Mouse (Mus musculus) limb, embryonic 14.5 days (tissue): Measurements from ENCODE around the gene Pkp4. TPM values are rescaled to one million over a fixed set of nuclear protein-coding genes. Genes with fewer than 3 reads are reported as not detected.

Experiments
- ATAC-seq: fragments of 200-750 bp; cut with Nextera tagmentation; 2 replicates; pipeline ENCODE4 v1.8.0; 2017; ENCODE audit warnings: low read depth, moderate number of reproducible peaks, moderate TSS enrichment; ENCODE audit not compliant: low FRiP score
- DNase-seq: peaks from one replicate; pipeline ENCODE4 v3.0.0-alpha.2; 2015; ENCODE audit warnings: low spot score
- H3K27ac ChIP-seq: fragments of 300-500 bp; sonication (generic); replicated peaks from 2 replicates; pipeline ENCODE4 v1.5.1; 2014; ENCODE audit warnings: low read depth, mild to moderate bottlenecking, low read length, moderate library complexity, mixed read lengths
- H3K27me3 ChIP-seq: fragments of 300-500 bp; sonication (generic); 2 replicates; pipeline ENCODE4 v1.6.1; 2014; ENCODE audit warnings: low read length, mixed read lengths; ENCODE audit not compliant: control insufficient read depth, insufficient read depth
- H3K36me3 ChIP-seq: fragments of 300-500 bp; sonication (generic); 2 replicates; pipeline ENCODE4 v1.6.1; 2014; ENCODE audit warnings: mild to moderate bottlenecking, low read length, moderate library complexity, mixed read lengths; ENCODE audit not compliant: control insufficient read depth, insufficient read depth
- H3K4me1 ChIP-seq: fragments of 300-500 bp; sonication (generic); 2 replicates; pipeline ENCODE4 v1.6.1; 2014; ENCODE audit warnings: antibody characterized with exemption, low read length, mixed read lengths; ENCODE audit not compliant: control insufficient read depth, insufficient read depth
- H3K4me2 ChIP-seq: fragments of 300-500 bp; sonication (generic); replicated peaks from 2 replicates; pipeline ENCODE4 v1.6.1; 2014; ENCODE audit warnings: low read depth, mild to moderate bottlenecking, low read length, moderate library complexity; ENCODE audit not compliant: severe bottlenecking
- H3K4me3 ChIP-seq: fragments of 300-500 bp; sonication (generic); replicated peaks from 2 replicates; pipeline ENCODE4 v1.5.1; 2014; ENCODE audit warnings: low read length
- H3K9ac ChIP-seq: fragments of 300-500 bp; sonication (generic); 2 replicates; pipeline ENCODE4 v1.6.1; 2014; ENCODE audit warnings: mild to moderate bottlenecking, low read depth, low read length, moderate library complexity; ENCODE audit not compliant: severe bottlenecking
- H3K9me3 ChIP-seq: fragments of 300-500 bp; sonication (generic); 2 replicates; pipeline ENCODE4 v1.6.1; 2016; ENCODE audit warnings: low read length; ENCODE audit not compliant: control insufficient read depth
- POLR2A ChIP-seq: fragments of 200-500 bp; IDR thresholded peaks from 2 replicates; pipeline ENCODE4 v1.8.0; 2012; ENCODE audit warnings: inconsistent platforms, mild to moderate bottlenecking, moderate library complexity, borderline replicate concordance; ENCODE audit not compliant: insufficient read depth, insufficient read length; ENCODE audit errors: extremely low read depth
- WGBS: fragments of 180-500 bp; shearing (Covaris S2); extraction: QIAGEN DNeasy Blood & Tissue Kit; methylation state at CpG from one replicate; pipeline ENCODE4 v1.1.7; 2014; 5-methylcytosine and 5-hydroxymethylcytosine counted together
- polyA plus RNA-seq, 2 experiments: library from polyadenylated mRNA; depleted of rRNA in 1 of 2; stranded (reverse) in 1 of 2; unstranded in 1 of 2; fragments of >200 nt; fragmentation: Nextera tagmentation in 1 of 2; extraction: Ambion mirVana in 1 of 2; gene quantifications; 2 replicates each; pipeline versions ENCODE4 v1.2.1 to v1.2.3; 2012 to 2014

Pkp4 gene
- polyA plus RNA-seq, 2 experiments, result 31.3 to 48.7 TPM

GRCm38 (mm10) chr2:59159961-59160604 lies 567 bp upstream of the Pkp4 start:
- DNase-seq, result peak; percentile 11
- Histone ChIP-seq H3K27me3 (no peaks in the 10 kb centered on the region), H3K4me2 (peak overlapping the region; percentile 65), H3K9me3 (no peaks in the 10 kb centered on the region), H3K4me1 (peaks cover 8% of the 10 kb centered on the region), H3K9ac (0 out of 2 replicates have a peak overlapping the region, but pooled peaks have one; percentile 82), H3K4me3 (peak overlapping the region; percentile 93), H3K36me3 (no peaks in the 10 kb centered on the region), H3K27ac (no peak overlapping the region)
- TF ChIP-seq POLR2A, result no peak
- WGBS, result 1% methylated on average over 16 of the region's 16 CpGs
- ATAC-seq, result peak; percentile 27

- no peak for TF ChIP-seq POLR2A
- Histone ChIP-seq H3K9me3 (no peaks in the 10 kb centered on the region), H3K4me3 (peak overlapping the region; percentile 93), H3K27ac (peak overlapping the region; percentile 73), H3K9ac (peak overlapping the region; percentile 82), H3K4me2 (peak overlapping the region; percentile 65), H3K27me3 (no peaks in the 10 kb centered on the region), H3K36me3 (no peaks in the 10 kb centered on the region), H3K4me1 (peaks cover 8% of the 10 kb centered on the region)
- DNase-seq (no peak), ATAC-seq (peak; percentile 45)
- no CpG with 5 or more reads among the region's 58 CpGs for WGBS
These were observed 381 bp downstream of the Pkp4 start for GRCm38 (mm10) chr2:59161021-59161440.

DNA sequence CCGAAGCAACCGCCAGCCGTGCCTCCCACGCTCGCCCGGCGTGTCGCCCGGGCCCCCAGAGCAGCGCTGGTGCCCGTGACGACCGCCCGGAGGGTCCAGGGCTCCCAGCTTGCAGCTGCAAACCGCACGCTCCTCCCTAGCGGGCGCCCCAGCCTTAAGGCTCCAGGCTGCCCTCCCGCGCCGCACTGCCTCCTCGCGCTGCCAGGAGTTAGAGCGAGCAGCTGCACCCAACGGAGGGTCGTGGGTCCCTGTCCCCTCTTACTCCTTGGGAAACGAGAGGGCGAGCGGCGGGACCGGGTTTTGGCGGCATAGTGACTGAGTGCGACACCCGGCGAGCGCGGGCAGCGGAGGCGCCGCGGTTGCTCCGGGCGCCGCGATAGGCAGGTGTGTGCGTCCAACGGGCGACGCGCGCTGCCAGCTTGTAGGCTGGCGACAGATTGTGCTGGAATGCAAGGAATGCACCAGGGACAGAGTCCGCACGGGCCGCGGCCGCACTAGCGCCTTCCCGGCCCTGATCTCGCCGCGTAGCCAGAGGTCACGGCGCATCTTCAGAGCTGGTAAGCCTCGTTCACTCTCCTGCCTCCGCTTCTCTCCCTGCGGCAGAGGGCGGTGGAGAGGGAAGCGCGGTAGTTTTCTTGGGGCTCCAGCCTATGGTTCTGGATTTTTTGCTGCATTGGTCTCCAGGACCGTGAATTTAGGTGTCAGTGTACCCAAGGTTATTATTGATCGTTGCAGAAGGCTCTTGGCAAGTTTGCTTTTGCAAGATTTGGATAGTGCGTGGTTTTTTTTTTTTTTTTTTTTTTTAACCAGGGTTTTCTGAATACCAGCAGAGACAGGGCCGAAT lies 1.0 kb downstream of the Pkp4 start:
- no peak for TF ChIP-seq POLR2A
- Histone ChIP-seq H3K27me3 (no peaks in the 10 kb centered on the region), H3K4me3 (peak overlapping the region; percentile 93), H3K27ac (peak overlapping the region; percentile 73), H3K9me3 (no peaks in the 10 kb centered on the region), H3K36me3 (no peaks in the 10 kb centered on the region), H3K9ac (peak overlapping the region; percentile 82), H3K4me2 (peak overlapping the region; percentile 65), H3K4me1 (peaks cover 8% of the 10 kb centered on the region)
- ATAC-seq (peak; percentile 42), DNase-seq (peak; percentile 60)
- WGBS, result 3% methylated on average over 73 of the region's 74 CpGs

- WGBS, result 41% methylated on average over 8 of the region's 8 CpGs
- H3K9me3 ChIP-seq, result no peaks in the 10 kb centered on the region
- peak overlapping the region; percentile 93 for H3K4me3 ChIP-seq
- H3K9ac ChIP-seq, result peak overlapping the region; percentile 82
- no peak for TF ChIP-seq POLR2A
- DNase-seq (no peak), ATAC-seq (no peak)
- H3K36me3 ChIP-seq, result no peaks in the 10 kb centered on the region
- no peak overlapping the region for H3K27ac ChIP-seq
- H3K27me3 ChIP-seq, result no peaks in the 10 kb centered on the region
- H3K4me2 ChIP-seq, result peak overlapping the region; percentile 65
- H3K4me1 ChIP-seq, result peaks cover 8% of the 10 kb centered on the region
These were observed 1.6 kb downstream of the Pkp4 start for GRCm38 (mm10) chr2:59162285-59162600.

- H3K9ac ChIP-seq, result no peak overlapping the region
- TF ChIP-seq POLR2A, result no peak
- no peaks in the 10 kb centered on the region for H3K9me3 ChIP-seq
- 0 out of 2 replicates have a peak, but pooled peaks cover 2% of the 10 kb centered on the region for H3K4me1 ChIP-seq
- ATAC-seq (no peak), DNase-seq (no peak)
- WGBS, result 87% methylated on average over 4 of the region's 4 CpGs
- H3K27ac ChIP-seq, result no peak overlapping the region
- H3K36me3 ChIP-seq, result no peaks in the 10 kb centered on the region
- no peaks in the 10 kb centered on the region for H3K27me3 ChIP-seq
- no peak overlapping the region for H3K4me2 ChIP-seq
- H3K4me3 ChIP-seq, result no peak overlapping the region
These were observed 6.3 kb downstream of the Pkp4 start for GRCm38 (mm10) chr2:59166976-59167375.
